8 mouse cellular contexts compared by ENCODE assay signal in genomic region chr5:109556591-109557320, GRCm38 (mm10). TPM values are rescaled to one million over a fixed set of nuclear protein-coding genes. Genes with fewer than 3 reads are reported as not detected.
A peak's percentile ranks its signal among the peaks of the same experiment; 100 is the strongest.
DNase-seq lines count a peak whose midpoint lies in the region; ATAC-seq lines count a peak whose summit lies in the region.

No protein-coding gene starts in this region.

- H3K9ac ChIP-seq in liver, embryonic 11.5 days (ENCODE audit: low read depth, low read length) = no peak overlapping the region; the same call in 1 of the 2 replicates
- no peak overlapping the region for H3K9ac ChIP-seq in neural tube, embryonic 11.5 days (ENCODE audit: low read length)

- H3K27me3 ChIP-seq in liver, embryonic 11.5 days (replicated peaks; ENCODE audit: control insufficient read depth, insufficient read depth, low read length) = no peaks in the 10 kb centered on the region
- no peaks in the 10 kb centered on the region for H3K27me3 ChIP-seq in neural tube, embryonic 11.5 days (ENCODE audit: control insufficient read depth, insufficient read depth, low read length)

- peak overlapping the region; percentile 65 for H3K4me3 ChIP-seq in liver, embryonic 11.5 days (ENCODE audit: low read depth, low read length)
- peak overlapping the region; percentile 54 for H3K4me3 ChIP-seq in neural tube, embryonic 11.5 days (ENCODE audit: low read depth, low read length)

- peak; percentile 94 for DNase-seq in layer of hippocampus, adult 11-12 months (ENCODE audit: low spot score)
- no peak for DNase-seq in layer of hippocampus, adult 9-10 months (ENCODE audit: low spot score)
- DNase-seq in cerebellum, adult 9-10 months = peak; percentile 95
- peak; percentile 97 to 98 for DNase-seq in frontal cortex, adult 2 months (ENCODE audit: extremely low spot score in 1 of 2, low spot score in 1 of 2)
- peak; percentile 91 for DNase-seq in liver, embryonic 11.5 days (ENCODE audit: low spot score)
- DNase-seq in neural tube, embryonic 11.5 days (ENCODE audit: low spot score) = peak; percentile 92
- peak; percentile 98 for DNase-seq in testis, postnatal 10 days (ENCODE audit: low spot score)

- ATAC-seq in inflammation-experienced regulatory T-cells, adult 6 months = peak; percentile 34
- ATAC-seq in liver, embryonic 11.5 days (replicated peaks; ENCODE audit: low FRiP score) = peak; percentile 56
- ATAC-seq in neural tube, embryonic 11.5 days (ENCODE audit: insufficient read depth, low FRiP score, low TSS enrichment) = peak; percentile 42

- peaks cover 39% of the 10 kb centered on the region for H3K9me3 ChIP-seq in liver, embryonic 11.5 days (ENCODE audit: control insufficient read depth, low read length)
- H3K9me3 ChIP-seq in neural tube, embryonic 11.5 days (ENCODE audit: control insufficient read depth, low read length) = peaks cover 21% of the 10 kb centered on the region

- H3K36me3 ChIP-seq in liver, embryonic 11.5 days (ENCODE audit: control insufficient read depth, insufficient read depth, low read length) = peaks cover 26% of the 10 kb centered on the region
- H3K36me3 ChIP-seq in neural tube, embryonic 11.5 days (ENCODE audit: control insufficient read depth, insufficient read depth, low read length) = peaks cover 2% of the 10 kb centered on the region

- H3K4me1 ChIP-seq in liver, embryonic 11.5 days (replicated peaks; ENCODE audit: control insufficient read depth, insufficient read depth, low read length) = no peaks in the 10 kb centered on the region
- no peaks in the 10 kb centered on the region for H3K4me1 ChIP-seq in neural tube, embryonic 11.5 days (ENCODE audit: control insufficient read depth, insufficient read depth, low read length)

- WGBS in liver, embryonic 11.5 days = 8% methylated on average over 40 of the region's 40 CpGs
- 6% methylated on average over 40 of the region's 40 CpGs for WGBS in neural tube, embryonic 11.5 days

- H3K27ac ChIP-seq in liver, embryonic 11.5 days (ENCODE audit: low read depth, low read length) = peak overlapping the region; percentile 93
- peak overlapping the region; percentile 81 for H3K27ac ChIP-seq in neural tube, embryonic 11.5 days (ENCODE audit: low read depth, low read length)

- H3K4me2 ChIP-seq in liver, embryonic 11.5 days = peak overlapping the region; percentile 69
- peak overlapping the region; percentile 31 for H3K4me2 ChIP-seq in neural tube, embryonic 11.5 days (ENCODE audit: low read depth)

RNA-seq across cellular contexts. Expression of gene Crlf2, which starts 2.0 kb away (rescaled TPM):
- 28.0 and 30.2 TPM in 2 replicates for polyA plus RNA-seq in frontal cortex, adult 2 months (2012; rRNA removed)
- 10 to 100 TPM in 1 of 3 experiments, 1 to 10 TPM in 2; 4.5 to 10.3 (median 7.9) TPM for polyA plus RNA-seq in inflammation-experienced regulatory T-cells, adult 6 months (2017; shearing (Covaris generic))
- polyA plus RNA-seq in liver, embryonic 11.5 days (2014; fragmentation: Nextera tagmentation; extraction: Ambion mirVana) = 6.9 and 7.5 TPM in 2 replicates
- polyA plus RNA-seq in neural tube, embryonic 11.5 days (2014; fragmentation: Nextera tagmentation; extraction: Ambion mirVana) = 4.2 and 5.8 TPM in 2 replicates
